Mouse (Mus musculus) spleen, adult 2 months (tissue): ENCODE measurements at regions not wholly inside any gene's neighbourhood (a gene's known extent, or its start where the extent isn't known, plus 50 kb on each side); places are given as distances from the start of the nearest gene placed in this dataset.
"Not testable (repeated sequence)": the region's sequence is repeated elsewhere in the genome, so short reads cannot be mapped to it uniquely, and the experiment has no call there.

ENCODE experiments used
- DNase-seq, 2 experiments: peaks; one replicate each; pipeline versions ENCODE4 v3.0.0 to v3.0.0-alpha.2; 2012 to 2021; ENCODE audit warnings: low spot score in 2 of 2, low read depth in 1 of 2
- H3K27ac ChIP-seq: fragments of 200-500 bp; 2 replicates; pipeline ENCODE4 v1.5.1; 2012; ENCODE audit warnings: low read length, inconsistent platforms; ENCODE audit not compliant: insufficient read depth
- H3K27me3 ChIP-seq: fragments of 200-500 bp; 2 replicates; pipeline ENCODE4 v1.6.1; 2012; ENCODE audit warnings: mild to moderate bottlenecking, moderate library complexity, low read length, inconsistent platforms; ENCODE audit not compliant: control insufficient read depth, insufficient read depth
- H3K36me3 ChIP-seq: fragments of 200-500 bp; 2 replicates; pipeline ENCODE4 v1.6.1; 2012; ENCODE audit warnings: mild to moderate bottlenecking, low read length, inconsistent platforms; ENCODE audit not compliant: control insufficient read depth, insufficient read depth
- H3K4me1 ChIP-seq: fragments of 200-500 bp; 2 replicates; pipeline ENCODE4 v1.6.1; 2011; ENCODE audit warnings: inconsistent platforms; ENCODE audit not compliant: control insufficient read depth, insufficient read depth, insufficient read length
- H3K4me3 ChIP-seq: fragments of 200-500 bp; 2 replicates; pipeline ENCODE4 v1.5.1; 2011; ENCODE audit warnings: mild to moderate bottlenecking, inconsistent platforms; ENCODE audit not compliant: insufficient read depth, insufficient read length; ENCODE audit errors: extremely low read depth
- CTCF ChIP-seq: fragments of 200-500 bp; IDR thresholded peaks from 2 replicates; pipeline ENCODE4 v1.5.1; 2011; ENCODE audit warnings: mild to moderate bottlenecking, inconsistent platforms; ENCODE audit not compliant: insufficient read depth, insufficient read length, insufficient replicate concordance; ENCODE audit errors: extremely low read depth
- POLR2A ChIP-seq: fragments of 200-500 bp; IDR thresholded peaks from 2 replicates; pipeline ENCODE4 v1.6.1; 2011; ENCODE audit warnings: low read depth, low read length, inconsistent platforms
- WGBS: fragments of 180-500 bp; shearing (Covaris S2); methylation state at CpG from one replicate; pipeline ENCODE4 v1.1.7; 2018; 5-methylcytosine and 5-hydroxymethylcytosine counted together

DNA sequence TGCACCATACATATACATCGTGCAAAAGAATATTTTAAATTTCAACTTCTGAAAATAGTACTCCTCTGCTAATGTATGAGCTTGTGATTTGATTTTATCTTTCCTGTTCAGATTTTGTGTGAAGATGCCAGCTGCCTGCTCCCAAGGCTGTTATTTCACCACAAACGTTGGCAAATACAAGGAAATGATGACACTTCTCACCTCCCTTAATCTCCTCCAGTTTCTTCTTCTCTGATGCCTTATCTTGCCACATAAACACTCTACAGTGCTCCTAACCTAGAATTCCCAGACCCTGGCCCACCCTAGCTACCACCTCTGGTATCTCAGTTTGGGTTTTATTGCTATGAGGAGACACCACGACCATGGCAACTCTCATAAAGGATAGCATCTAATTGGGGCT lies 96.6 kb upstream of the Hivep1 start:
- Histone ChIP-seq H3K27ac (no peak overlapping the region), H3K36me3 (no peaks in the 10 kb centered on the region), H3K4me3 (no peak overlapping the region), H3K27me3 (no peaks in the 10 kb centered on the region), H3K4me1 (peaks cover 2% of the 10 kb centered on the region; the same call in 1 of the 2 replicates)
- 68% methylated on average over 3 of the region's 3 CpGs for WGBS
- DNase-seq = no peak
- no peak for TF ChIP-seq CTCF
- TF ChIP-seq POLR2A = no peak

DNA sequence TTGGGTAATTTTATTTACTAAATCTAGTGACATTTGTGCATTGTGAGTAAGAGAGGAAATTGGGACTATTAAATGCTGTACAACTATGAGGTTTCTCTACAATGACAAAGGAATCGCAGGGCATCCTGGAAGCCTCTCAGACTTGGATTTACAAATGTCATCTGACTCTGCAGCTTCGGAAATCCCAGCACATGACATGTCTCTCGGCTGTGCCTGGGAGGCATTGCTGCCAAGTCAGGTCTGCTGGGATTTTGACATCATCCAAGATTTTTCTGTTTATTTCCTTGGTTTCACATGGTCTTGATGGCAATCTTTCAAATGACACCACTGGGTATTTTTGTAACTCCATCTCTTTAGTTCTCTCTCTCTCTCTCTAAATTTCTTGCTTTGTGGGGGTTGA lies 99.4 kb upstream of the Hivep1 start:
- WGBS = 87% methylated on average over 3 of the region's 3 CpGs
- Histone ChIP-seq H3K27me3 (no peaks in the 10 kb centered on the region), H3K4me1 (peaks cover 2% of the 10 kb centered on the region; the same call in 1 of the 2 replicates)

DNA sequence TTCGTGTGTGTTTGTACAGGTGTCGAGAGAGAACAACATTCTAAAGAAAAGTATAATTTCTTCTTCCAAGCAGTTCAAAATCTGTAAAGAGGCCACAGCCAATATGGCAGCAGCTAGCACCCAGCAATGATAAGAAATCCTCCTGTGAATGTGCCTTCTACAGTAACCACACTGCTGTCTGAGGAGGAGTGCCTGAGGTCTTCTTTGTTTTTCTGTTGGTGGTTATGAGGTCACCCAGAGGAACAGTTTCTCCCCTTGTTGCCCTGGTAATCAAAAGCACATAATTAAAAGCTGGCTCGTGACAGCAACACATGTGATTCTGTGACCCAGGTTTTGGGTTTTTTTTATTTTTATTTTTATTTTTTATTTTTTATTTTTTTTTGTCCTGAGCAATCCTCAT lies 100.8 kb upstream of the Adtrp start:
- Histone ChIP-seq H3K27me3 (no peaks in the 10 kb centered on the region), H3K4me1 (peaks cover 2% of the 10 kb centered on the region; the same call in 1 of the 2 replicates), H3K27ac (no peak overlapping the region), H3K36me3 (no peaks in the 10 kb centered on the region), H3K4me3 (no peak overlapping the region)
- peak in 1 of 2 experiments; percentile 48 for DNase-seq
- TF ChIP-seq CTCF (no peak), POLR2A (no peak)
- WGBS = 72% methylated on average over 3 of the region's 3 CpGs

More for the DNA sequence above, 99.4 kb upstream of the Hivep1 start:
- no peak for DNase-seq
- no peak for TF ChIP-seq CTCF
- no peak for TF ChIP-seq POLR2A
- no peak overlapping the region for H3K27ac ChIP-seq
- H3K36me3 ChIP-seq = no peaks in the 10 kb centered on the region
- no peak overlapping the region for H3K4me3 ChIP-seq

DNA sequence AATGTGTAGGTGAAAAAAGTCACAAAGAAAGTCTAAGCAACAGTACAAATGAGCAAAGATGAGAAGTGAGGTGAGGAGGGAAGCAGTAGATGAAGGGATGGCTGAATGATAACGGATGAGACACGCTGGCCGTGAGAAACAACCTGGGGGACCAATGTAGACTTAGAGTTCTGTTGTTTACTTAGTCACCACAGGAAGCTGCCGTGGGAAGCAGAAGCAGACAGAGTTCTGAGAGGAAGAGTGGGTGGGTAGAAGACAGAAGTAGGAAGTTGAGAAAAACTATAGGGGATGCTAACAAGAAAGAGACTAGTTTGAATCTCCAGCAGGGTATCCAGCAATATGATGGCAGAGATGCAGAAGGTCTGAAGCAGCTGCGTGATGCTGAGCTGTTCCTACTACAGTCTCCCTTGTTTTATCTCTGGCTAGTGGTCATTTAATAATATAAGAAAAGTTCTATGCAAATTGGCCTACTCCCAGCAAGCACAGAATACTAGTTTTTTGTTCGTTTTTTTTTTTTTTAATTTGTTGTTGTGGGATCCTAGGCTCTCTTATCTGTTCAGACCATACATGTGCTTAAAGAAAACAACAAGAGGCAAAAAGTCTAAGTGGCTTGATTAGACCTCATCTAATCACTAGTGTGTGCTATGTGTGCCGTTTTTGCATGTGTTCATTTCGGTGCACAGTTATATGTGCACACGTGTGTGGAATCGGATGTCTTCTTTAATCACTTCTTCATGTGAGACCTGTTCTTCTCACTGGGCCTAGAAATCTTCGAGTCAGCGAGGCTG lies 85.0 kb upstream of the Adtrp start:
- peak; percentile 31 to 38 for DNase-seq
- Histone ChIP-seq H3K36me3 (no peaks in the 10 kb centered on the region), H3K4me3 (no peak overlapping the region), H3K4me1 (peaks cover 8% of the 10 kb centered on the region), H3K27ac (peak overlapping the region; percentile 50), H3K27me3 (no peaks in the 10 kb centered on the region)
- WGBS = 49% methylated on average over 12 of the region's 12 CpGs
- TF ChIP-seq CTCF (no peak), POLR2A (no peak)

DNA sequence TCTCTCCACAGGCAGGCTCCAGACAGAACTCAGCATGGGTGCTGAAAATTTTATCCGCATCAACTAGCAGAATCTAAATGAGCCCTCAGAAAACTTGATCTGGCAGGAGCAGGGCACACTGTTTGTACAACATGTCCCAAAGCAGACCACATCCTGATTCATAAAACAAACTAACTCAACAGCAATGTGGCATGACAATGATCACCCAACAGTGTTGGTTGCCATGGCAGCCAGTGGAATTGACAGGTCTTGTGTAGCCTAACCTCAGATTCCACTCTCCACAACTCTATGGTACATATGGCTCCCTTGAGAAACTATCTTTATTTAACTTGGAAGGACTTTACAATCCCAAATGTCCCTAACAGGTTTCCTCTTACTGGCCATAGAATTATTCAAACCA lies 82.3 kb upstream of the Adtrp start:
- no peaks in the 10 kb centered on the region for H3K36me3 ChIP-seq
- no peak overlapping the region for H3K4me3 ChIP-seq
- 91% methylated on average over 1 of the region's 1 CpGs for WGBS
- H3K27me3 ChIP-seq = no peaks in the 10 kb centered on the region
- TF ChIP-seq CTCF (no peak), POLR2A (no peak)
- DNase-seq = peak in 1 of 2 experiments; percentile 31
- H3K27ac ChIP-seq = no peak overlapping the region
- peaks cover 8% of the 10 kb centered on the region for H3K4me1 ChIP-seq

DNA sequence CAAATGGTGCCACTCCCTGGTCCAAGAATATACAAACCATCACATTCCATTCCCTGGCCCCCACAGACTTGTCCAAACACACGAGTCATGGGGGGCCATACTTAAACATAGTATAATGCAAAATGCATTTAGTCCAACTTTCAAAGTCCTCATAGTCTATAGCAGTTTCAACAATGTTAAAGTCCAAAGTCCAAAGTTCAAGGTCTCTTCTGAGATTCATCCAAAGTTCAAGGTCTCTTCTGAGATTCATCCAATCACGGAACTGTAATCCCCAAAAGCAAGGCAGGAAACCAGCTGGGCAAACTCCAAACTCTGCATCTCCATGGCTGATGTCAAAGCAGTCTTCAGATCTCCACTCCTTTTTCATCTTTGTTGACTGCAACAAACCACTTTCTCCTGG lies 78.4 kb upstream of the Adtrp start:
- H3K4me3 ChIP-seq, H3K4me1 ChIP-seq, H3K27ac ChIP-seq, DNase-seq, H3K27me3 ChIP-seq, H3K36me3 ChIP-seq: not testable (repeated sequence)
- WGBS = 90% methylated on average over 2 of the region's 2 CpGs

DNA sequence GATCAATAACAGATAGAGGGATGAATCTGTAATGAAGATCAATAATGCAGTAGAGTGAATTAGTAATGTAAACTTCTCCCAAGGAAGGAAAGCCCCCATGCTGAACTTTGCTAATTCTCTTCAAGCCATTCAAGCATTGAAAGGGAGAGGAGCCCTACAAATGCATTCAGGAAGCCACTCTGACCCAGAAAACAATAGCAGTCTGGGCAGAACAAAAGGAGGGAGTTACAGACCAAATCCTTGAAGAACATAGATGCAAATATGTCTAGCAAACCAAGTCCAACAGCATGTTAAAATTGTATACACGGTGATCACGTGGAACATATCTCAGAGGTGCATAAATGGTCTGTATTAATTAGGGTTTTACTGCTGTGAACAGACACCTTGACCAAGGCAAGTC lies 77.7 kb upstream of the Adtrp start:
- Histone ChIP-seq H3K4me1 (peaks cover 7% of the 10 kb centered on the region), H3K27me3 (no peaks in the 10 kb centered on the region), H3K27ac (no peak overlapping the region), H3K36me3 (no peaks in the 10 kb centered on the region), H3K4me3 (no peak overlapping the region)
- no peak for DNase-seq
- WGBS = 85% methylated on average over 2 of the region's 2 CpGs
- TF ChIP-seq CTCF = no peak
- no peak for TF ChIP-seq POLR2A
